ENCODE assay signal across 24 mouse cellular contexts in the genomic region with DNA sequence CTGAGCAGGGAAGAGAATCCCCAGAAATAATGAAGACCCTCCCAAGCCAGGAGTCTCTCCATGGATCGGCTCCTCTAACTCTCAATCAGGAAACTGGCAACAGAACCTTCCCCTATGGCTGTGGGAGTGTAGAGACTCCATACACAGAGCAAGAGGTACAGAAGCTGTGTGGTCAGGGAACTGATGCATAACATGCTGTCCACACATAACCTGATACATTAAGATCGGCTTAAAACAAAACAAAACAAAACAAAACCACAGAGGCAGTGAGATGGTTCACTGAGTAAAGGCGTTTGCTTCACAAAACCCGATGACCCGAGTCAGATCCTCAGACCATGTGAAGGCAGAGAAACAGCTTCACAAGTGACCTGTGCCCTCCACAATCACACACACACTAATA. TPM values are rescaled to one million over a fixed set of nuclear protein-coding genes. Genes with fewer than 3 reads are reported as not detected.
DNase-seq lines count a peak whose midpoint lies in the region; ATAC-seq and TF ChIP-seq lines count a peak whose summit lies in the region.
"Had no signal": no experiment of that assay in that cellular context is flagged by ENCODE, and none has a peak within 500 bp of the region (broad histone marks: within the 10 kb centered on the region; RNA-seq: fewer than 3 reads in every experiment).

No protein-coding gene starts in this region.

- H3K9me3 ChIP-seq in kidney, embryonic 14.5 days (ENCODE audit: control insufficient read depth, low read length), result no peaks in the 10 kb centered on the region
- H3K9me3 ChIP-seq in kidney, postnatal 0 days (replicated peaks; ENCODE audit: low read length), result no peaks in the 10 kb centered on the region
- no peaks in the 10 kb centered on the region for H3K9me3 ChIP-seq in midbrain, postnatal 0 days (ENCODE audit: low read length)
- H3K9me3 ChIP-seq: forebrain, embryonic 10.5 days; forebrain, embryonic 13.5 days; heart, embryonic 10.5 days; heart, embryonic 13.5 days; hindbrain, embryonic 13.5 days had no signal

- 0 out of 2 replicates have a peak overlapping the region, but pooled peaks have one; percentile 5 for H3K27ac ChIP-seq in kidney, embryonic 14.5 days (ENCODE audit: low read depth, low read length)
- H3K27ac ChIP-seq in kidney, postnatal 0 days, result no peak overlapping the region
- peak overlapping the region; percentile 75 for H3K27ac ChIP-seq in bone marrow, adult 2 months (ENCODE audit: control insufficient read depth, insufficient read depth, low read depth, low read length, poor library complexity)
- H3K27ac ChIP-seq in midbrain, postnatal 0 days (ENCODE audit: low read depth, low read length), result no peak overlapping the region
- H3K27ac ChIP-seq: forebrain, embryonic 10.5 days; forebrain, embryonic 13.5 days; heart, adult 2 months; heart, embryonic 10.5 days; heart, embryonic 13.5 days; hindbrain, embryonic 13.5 days had no signal

- H3K27me3 ChIP-seq in kidney, embryonic 14.5 days (ENCODE audit: control insufficient read depth, insufficient read depth, low read length), result no peaks in the 10 kb centered on the region
- no peaks in the 10 kb centered on the region for H3K27me3 ChIP-seq in kidney, postnatal 0 days (ENCODE audit: insufficient read depth, low read length)
- H3K27me3 ChIP-seq in midbrain, postnatal 0 days (ENCODE audit: insufficient read depth, low read length), result no peaks in the 10 kb centered on the region
- H3K27me3 ChIP-seq: CH12.LX; forebrain, embryonic 13.5 days; heart, embryonic 13.5 days; hindbrain, embryonic 13.5 days had no signal

- no peak for TF ChIP-seq POLR2A in bone marrow, adult 2 months (IDR thresholded peaks at IDR 0.05; ENCODE audit: borderline replicate concordance, control insufficient read depth, low read depth, low read length)

- no peak overlapping the region for H3K4me3 ChIP-seq in kidney, embryonic 14.5 days (ENCODE audit: low read length)
- H3K4me3 ChIP-seq in kidney, postnatal 0 days (replicated peaks; ENCODE audit: low read depth, low read length), result no peak overlapping the region
- H3K4me3 ChIP-seq in bone marrow, adult 2 months (replicated peaks; ENCODE audit: control insufficient read depth, low read depth, low read length), result no peak overlapping the region
- H3K4me3 ChIP-seq in midbrain, postnatal 0 days (ENCODE audit: low read depth, low read length), result no peak overlapping the region
- H3K4me3 ChIP-seq: forebrain, embryonic 10.5 days; forebrain, embryonic 13.5 days; heart, adult 2 months; heart, embryonic 10.5 days; heart, embryonic 13.5 days; hindbrain, embryonic 13.5 days had no signal

- WGBS in kidney, embryonic 14.5 days, result 41% methylated on average over 5 of the region's 5 CpGs
- 65% methylated on average over 5 of the region's 5 CpGs for WGBS in kidney, postnatal 0 days
- 82% methylated on average over 5 of the region's 5 CpGs for WGBS in bone marrow, adult 2 months
- 85% methylated on average over 5 of the region's 5 CpGs for WGBS in midbrain, postnatal 0 days

- H3K4me2 ChIP-seq in kidney, embryonic 14.5 days (replicated peaks; ENCODE audit: low read depth, low read length), result no peak overlapping the region
- H3K4me2 ChIP-seq in kidney, postnatal 0 days (ENCODE audit: low read length), result no peak overlapping the region
- H3K4me2 ChIP-seq in midbrain, postnatal 0 days (ENCODE audit: low read depth, low read length, poor library complexity, severe bottlenecking), result no peak overlapping the region
- H3K4me2 ChIP-seq: forebrain, embryonic 13.5 days; heart, embryonic 13.5 days; hindbrain, embryonic 13.5 days had no signal

- H3K4me1 ChIP-seq in kidney, embryonic 14.5 days (ENCODE audit: control insufficient read depth, insufficient read depth, low read length), result peaks cover 15% of the 10 kb centered on the region
- H3K4me1 ChIP-seq in kidney, postnatal 0 days (replicated peaks; ENCODE audit: insufficient read depth, low read length), result peaks cover 9% of the 10 kb centered on the region; the same call in 1 of the 2 replicates
- H3K4me1 ChIP-seq in bone marrow, adult 2 months (ENCODE audit: control insufficient read depth, insufficient read depth, low read length), result peaks cover 2% of the 10 kb centered on the region; the same call in 1 of the 2 replicates
- no peaks in the 10 kb centered on the region for H3K4me1 ChIP-seq in midbrain, postnatal 0 days (ENCODE audit: insufficient read depth, low read length)

- H3K36me3 ChIP-seq in kidney, embryonic 14.5 days (ENCODE audit: control insufficient read depth, insufficient read depth, low read length), result peaks cover 31% of the 10 kb centered on the region; the same call in 1 of the 2 replicates
- H3K36me3 ChIP-seq in kidney, postnatal 0 days (ENCODE audit: insufficient read depth, low read length), result 0 out of 2 replicates have a peak, but pooled peaks cover 3% of the 10 kb centered on the region
- H3K36me3 ChIP-seq in midbrain, postnatal 0 days (ENCODE audit: insufficient read depth, low read length), result peaks cover 17% of the 10 kb centered on the region; the same call in 1 of the 2 replicates
- H3K36me3 ChIP-seq: G1E had no signal

- H3K9ac ChIP-seq in kidney, embryonic 14.5 days (ENCODE audit: low read depth, low read length), result no peak overlapping the region
- no peak overlapping the region for H3K9ac ChIP-seq in kidney, postnatal 0 days (ENCODE audit: low read depth, low read length)
- H3K9ac ChIP-seq in midbrain, postnatal 0 days (replicated peaks; ENCODE audit: low read length, poor library complexity, severe bottlenecking), result no peak overlapping the region
- H3K9ac ChIP-seq: forebrain, embryonic 13.5 days; heart, embryonic 13.5 days; hindbrain, embryonic 13.5 days had no signal

- DNase-seq in kidney, postnatal 10 days, result no peak
- DNase-seq in kidney, postnatal 0 days (ENCODE audit: low spot score), result peak; percentile 75
- no peak for DNase-seq in kidney, postnatal 14 days
- no peak for DNase-seq in midbrain, postnatal 0 days (ENCODE audit: low spot score)
- DNase-seq: adrenal gland, adult 2 months; adrenal gland, postnatal 25 days; cerebellum, adult 18-20 months; cerebellum, adult 9-10 months; cerebellum, postnatal 14 days; gastrocnemius, postnatal 10 days; gastrocnemius, postnatal 36 days; heart, adult 2 months had no signal

- no peak for TF ChIP-seq CTCF in kidney, postnatal 0 days (IDR thresholded peaks at IDR 0.05; ENCODE audit: low read depth)
- no peak for TF ChIP-seq CTCF in bone marrow, adult 2 months (IDR thresholded peaks at IDR 0.05; ENCODE audit: control insufficient read depth, insufficient read depth, low read length)
- TF ChIP-seq CTCF in midbrain, postnatal 0 days (IDR thresholded peaks at IDR 0.05), result no peak

- ATAC-seq in kidney, embryonic 14.5 days (ENCODE audit: low FRiP score, low TSS enrichment), result peak; percentile 87
- ATAC-seq in kidney, postnatal 0 days (replicated peaks; ENCODE audit: low FRiP score, low read depth), result 0 out of 2 replicates have a peak, but pooled peaks have one; percentile 48
- no peak for ATAC-seq in monocyte, adult 5-6 weeks (replicated peaks; ENCODE audit: insufficient number of reproducible peaks, low FRiP score, low TSS enrichment, poor library complexity, severe bottlenecking)
- no peak for ATAC-seq in midbrain, postnatal 0 days (ENCODE audit: low FRiP score)
- ATAC-seq: forebrain, embryonic 13.5 days; forebrain, embryonic 16.5 days; hindbrain, embryonic 16.5 days had no signal

RNA-seq across cellular contexts. Expression of gene Slc38a1, which starts 35.3 kb away (rescaled TPM):
- 75.4 and 98.8 TPM in 2 replicates for polyA plus RNA-seq in kidney, embryonic 14.5 days (2014; fragmentation: Nextera tagmentation; extraction: Ambion mirVana)
- 44.3 and 56.2 TPM in 2 replicates for polyA plus RNA-seq in kidney, postnatal 0 days (2015; fragmentation: Nextera tagmentation; extraction: Ambion mirVana)
- polyA plus RNA-seq in bone marrow, adult 2 months (2011; ENCODE audit: insufficient read depth, insufficient read length, low replicate concordance, missing spikeins), result 9.3 and 17.0 TPM in 2 replicates
- 60.2 to 115 TPM (median 76.1 TPM) in 3 replicates for total RNA-seq in monocyte, adult 5-6 weeks (2017)
- total RNA-seq in midbrain, postnatal 0 days (2014; rRNA removed), result 75.2 and 90.4 TPM in 2 replicates
- polyA plus RNA-seq in midbrain, postnatal 0 days (2015; fragmentation: Nextera tagmentation; extraction: Ambion mirVana), result 76.1 and 91.2 TPM in 2 replicates
- polyA plus RNA-seq: G1E had no signal

Comparison
In these comparisons a context has a peak if more than half of its experiments do, and no peak if none do; other contexts are left out.
1. H3K27ac ChIP-seq: peak in kidney, embryonic 14.5 days (single experiment) and bone marrow, adult 2 months (single experiment); none in kidney, postnatal 0 days (single experiment) and midbrain, postnatal 0 days (single experiment).
2. ATAC-seq: peak in kidney, embryonic 14.5 days (single experiment) and kidney, postnatal 0 days (single experiment); none in monocyte, adult 5-6 weeks (single experiment) and midbrain, postnatal 0 days (single experiment).